Mouse (Mus musculus) limb, embryonic 10.5 days (tissue): ENCODE results near the gene Rreb1. TPM values are rescaled to one million over a fixed set of nuclear protein-coding genes. Genes with fewer than 3 reads are reported as not detected.

Source experiments
- DNase-seq: peaks from one replicate; pipeline ENCODE4 v3.0.0-alpha.2; 2017; ENCODE audit warnings: low spot score
- H3K27ac ChIP-seq: fragments of 300-500 bp; sonication (generic); 2 replicates; pipeline ENCODE4 v1.5.1; 2016; ENCODE audit warnings: mild to moderate bottlenecking
- H3K27me3 ChIP-seq: fragments of 300-500 bp; sonication (generic); 2 replicates; pipeline ENCODE4 v1.6.1; 2016; ENCODE audit warnings: low read depth, mild to moderate bottlenecking; ENCODE audit not compliant: poor library complexity, severe bottlenecking
- H3K36me3 ChIP-seq: fragments of 300-500 bp; sonication (generic); 2 replicates; pipeline ENCODE4 v1.6.1; 2016; ENCODE audit warnings: mild to moderate bottlenecking, moderate library complexity
- H3K4me1 ChIP-seq: fragments of 300-500 bp; sonication (generic); 2 replicates; pipeline ENCODE4 v1.6.1; 2016
- H3K4me3 ChIP-seq: fragments of 300-500 bp; sonication (generic); 2 replicates; pipeline ENCODE4 v1.5.1; 2016; ENCODE audit warnings: mild to moderate bottlenecking, moderate library complexity
- H3K9me3 ChIP-seq: fragments of 300-500 bp; sonication (generic); replicated peaks from 2 replicates; pipeline ENCODE4 v1.6.1; 2016; ENCODE audit warnings: mild to moderate bottlenecking
- WGBS: fragments of 180-500 bp; shearing (Covaris S2); methylation state at CpG from one replicate; pipeline ENCODE4 v1.1.7; 2016; 5-methylcytosine and 5-hydroxymethylcytosine counted together
- polyA plus RNA-seq: library from polyadenylated mRNA; unstranded; fragments of >200 nt; fragmentation: Nextera tagmentation; extraction: Ambion mirVana; gene quantifications from 2 replicates; pipeline ENCODE4 v1.2.1, GENCODE M21; 2016

Rreb1 gene
- polyA plus RNA-seq, 1 experiment from 2014 or later: 5.4 TPM

- no peaks in the 10 kb centered on the region for H3K9me3 ChIP-seq
- no peak overlapping the region for H3K27ac ChIP-seq
- WGBS: 80% methylated on average over 6 of the region's 6 CpGs
- DNase-seq: no peak
- H3K4me1 ChIP-seq: peaks cover 7% of the 10 kb centered on the region
- peaks cover 32% of the 10 kb centered on the region for H3K36me3 ChIP-seq
- no peak overlapping the region for H3K4me3 ChIP-seq
- H3K27me3 ChIP-seq: no peaks in the 10 kb centered on the region
These were observed 130.3 kb downstream of the Rreb1 start for GRCm38 (mm10) chr13:37908493-37908892.

GRCm38 (mm10) chr13:37909225-37909624 lies 131.0 kb downstream of the Rreb1 start:
- Histone ChIP-seq H3K4me3 (no peak overlapping the region), H3K27me3 (no peaks in the 10 kb centered on the region), H3K27ac (no peak overlapping the region), H3K4me1 (peaks cover 7% of the 10 kb centered on the region), H3K9me3 (no peaks in the 10 kb centered on the region), H3K36me3 (peaks cover 30% of the 10 kb centered on the region)
- DNase-seq: no peak
- 78% methylated on average over 2 of the region's 2 CpGs for WGBS

DNA sequence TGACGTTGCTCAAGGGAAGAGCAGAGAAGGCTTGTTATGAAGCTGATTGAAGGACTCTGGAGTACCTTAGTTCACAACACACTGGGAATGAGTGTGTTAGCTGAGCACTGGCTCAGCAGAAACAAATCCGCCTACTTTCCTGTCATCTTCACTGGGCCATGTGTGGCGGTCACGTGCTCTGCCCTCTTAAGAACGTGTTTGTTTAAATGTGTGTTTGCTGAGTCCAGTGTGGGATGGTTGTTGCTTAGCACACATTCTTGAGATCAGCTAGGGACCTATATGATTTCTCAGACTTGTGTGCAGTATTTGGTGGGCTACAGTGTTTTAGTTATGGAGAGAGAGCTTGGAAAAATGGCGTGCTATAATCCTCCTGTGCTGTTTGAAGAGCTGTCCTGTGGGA lies 133.8 kb downstream of the Rreb1 start:
- Histone ChIP-seq H3K9me3 (no peaks in the 10 kb centered on the region), H3K4me3 (no peak overlapping the region), H3K4me1 (peaks cover 7% of the 10 kb centered on the region), H3K27me3 (no peaks in the 10 kb centered on the region), H3K27ac (no peak overlapping the region), H3K36me3 (peaks cover 32% of the 10 kb centered on the region)
- 85% methylated on average over 6 of the region's 6 CpGs for WGBS
- DNase-seq: no peak

- no peak for DNase-seq
- H3K27ac ChIP-seq: no peak overlapping the region
- 65% methylated on average over 12 of the region's 12 CpGs for WGBS
- H3K4me1 ChIP-seq: peaks cover 7% of the 10 kb centered on the region
- H3K4me3 ChIP-seq: no peak overlapping the region
- no peaks in the 10 kb centered on the region for H3K9me3 ChIP-seq
- no peaks in the 10 kb centered on the region for H3K27me3 ChIP-seq
- H3K36me3 ChIP-seq: peaks cover 34% of the 10 kb centered on the region
These were observed 134.6 kb downstream of the Rreb1 start for GRCm38 (mm10) chr13:37912591-37913467.

DNA sequence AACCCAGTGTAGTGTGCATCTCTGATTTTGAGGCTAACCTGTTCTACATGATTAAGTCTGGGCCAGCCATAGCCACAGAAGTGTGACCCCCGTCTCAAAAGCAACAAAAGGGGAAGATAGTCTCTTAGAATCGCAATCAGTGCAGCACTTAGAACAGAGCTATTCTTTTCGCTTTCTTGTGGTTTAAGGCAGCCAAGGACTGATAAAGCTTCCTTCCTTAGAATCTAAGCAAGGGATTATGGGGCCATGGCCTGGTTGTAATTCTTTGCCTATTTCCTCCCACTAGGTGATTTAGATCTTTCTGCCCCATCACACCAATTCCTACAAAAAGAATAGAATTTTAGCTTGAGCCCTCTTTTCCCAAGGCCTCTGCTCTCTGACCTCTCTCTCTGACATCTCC lies 135.8 kb downstream of the Rreb1 start:
- no peak overlapping the region for H3K27ac ChIP-seq
- 93% methylated on average over 3 of the region's 3 CpGs for WGBS
- DNase-seq: no peak
- no peaks in the 10 kb centered on the region for H3K9me3 ChIP-seq
- H3K27me3 ChIP-seq: no peaks in the 10 kb centered on the region
- peaks cover 33% of the 10 kb centered on the region for H3K36me3 ChIP-seq
- no peak overlapping the region for H3K4me3 ChIP-seq
- peaks cover 7% of the 10 kb centered on the region for H3K4me1 ChIP-seq

GRCm38 (mm10) chr13:37918336-37919261 lies 140.4 kb downstream of the Rreb1 start:
- no peak overlapping the region for H3K27ac ChIP-seq
- H3K36me3 ChIP-seq: peaks cover 23% of the 10 kb centered on the region
- no peaks in the 10 kb centered on the region for H3K4me1 ChIP-seq
- no peaks in the 10 kb centered on the region for H3K27me3 ChIP-seq
- no peak for DNase-seq
- no peak overlapping the region for H3K4me3 ChIP-seq
- no peaks in the 10 kb centered on the region for H3K9me3 ChIP-seq
- 90% methylated on average over 15 of the region's 15 CpGs for WGBS

- no peaks in the 10 kb centered on the region for H3K27me3 ChIP-seq
- H3K27ac ChIP-seq: no peak overlapping the region
- H3K4me3 ChIP-seq: no peak overlapping the region
- H3K36me3 ChIP-seq: peaks cover 23% of the 10 kb centered on the region
- H3K9me3 ChIP-seq: no peaks in the 10 kb centered on the region
- DNase-seq: no peak
- 93% methylated on average over 3 of the region's 3 CpGs for WGBS
- no peaks in the 10 kb centered on the region for H3K4me1 ChIP-seq
These were observed 141.6 kb downstream of the Rreb1 start for GRCm38 (mm10) chr13:37919711-37920277.

DNA sequence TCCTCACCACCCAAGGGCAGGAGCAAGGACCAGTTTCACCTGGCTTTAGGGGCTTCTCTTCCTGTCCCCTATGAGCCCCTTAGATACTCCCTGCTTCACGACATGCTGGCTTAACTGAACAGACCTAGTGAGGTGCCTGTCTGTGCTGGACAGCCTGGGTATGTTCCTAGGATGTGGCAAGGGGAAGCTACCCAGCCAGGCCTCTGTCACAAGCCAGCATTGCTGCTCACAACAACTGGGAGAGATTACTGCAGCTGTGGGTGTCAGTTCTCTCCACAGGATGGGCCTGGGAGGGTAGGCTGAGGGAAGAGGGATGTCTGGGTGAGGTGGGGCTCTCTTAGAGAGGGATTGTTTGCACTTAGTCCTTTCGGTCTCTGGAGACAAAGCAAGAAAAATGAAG lies 142.5 kb downstream of the Rreb1 start:
- no peaks in the 10 kb centered on the region for H3K4me1 ChIP-seq
- H3K27ac ChIP-seq: no peak overlapping the region
- H3K36me3 ChIP-seq: peaks cover 23% of the 10 kb centered on the region
- DNase-seq: no peak
- WGBS: 74% methylated on average over 2 of the region's 2 CpGs
- H3K4me3 ChIP-seq: no peak overlapping the region
- H3K27me3 ChIP-seq: no peaks in the 10 kb centered on the region
- no peaks in the 10 kb centered on the region for H3K9me3 ChIP-seq

DNA sequence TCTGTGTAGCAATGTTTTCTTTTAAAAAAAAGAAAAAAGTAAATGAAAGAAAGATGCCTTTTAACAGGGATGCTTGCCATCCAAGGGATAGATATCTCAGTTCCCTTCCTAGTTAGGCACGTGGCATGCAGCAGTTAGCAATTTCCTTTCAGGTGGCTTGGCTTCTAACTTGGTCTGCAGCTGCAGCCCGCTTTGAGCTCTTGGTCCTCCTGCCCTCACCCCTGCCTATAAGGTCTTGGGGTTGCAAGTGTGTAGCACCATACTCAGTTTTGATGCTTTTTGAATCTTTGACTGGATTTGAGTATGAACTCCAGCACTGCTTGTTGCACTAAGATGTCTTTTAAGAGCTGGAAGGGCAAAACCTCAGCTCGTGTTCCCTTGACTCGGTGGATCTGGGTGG lies 144.9 kb downstream of the Rreb1 start:
- Histone ChIP-seq H3K27ac (no peak overlapping the region), H3K27me3 (no peaks in the 10 kb centered on the region), H3K4me3 (no peak overlapping the region), H3K9me3 (no peaks in the 10 kb centered on the region), H3K36me3 (peaks cover 9% of the 10 kb centered on the region; the same call in 1 of the 2 replicates), H3K4me1 (no peaks in the 10 kb centered on the region)
- no peak for DNase-seq
- WGBS: 90% methylated on average over 4 of the region's 4 CpGs

DNA sequence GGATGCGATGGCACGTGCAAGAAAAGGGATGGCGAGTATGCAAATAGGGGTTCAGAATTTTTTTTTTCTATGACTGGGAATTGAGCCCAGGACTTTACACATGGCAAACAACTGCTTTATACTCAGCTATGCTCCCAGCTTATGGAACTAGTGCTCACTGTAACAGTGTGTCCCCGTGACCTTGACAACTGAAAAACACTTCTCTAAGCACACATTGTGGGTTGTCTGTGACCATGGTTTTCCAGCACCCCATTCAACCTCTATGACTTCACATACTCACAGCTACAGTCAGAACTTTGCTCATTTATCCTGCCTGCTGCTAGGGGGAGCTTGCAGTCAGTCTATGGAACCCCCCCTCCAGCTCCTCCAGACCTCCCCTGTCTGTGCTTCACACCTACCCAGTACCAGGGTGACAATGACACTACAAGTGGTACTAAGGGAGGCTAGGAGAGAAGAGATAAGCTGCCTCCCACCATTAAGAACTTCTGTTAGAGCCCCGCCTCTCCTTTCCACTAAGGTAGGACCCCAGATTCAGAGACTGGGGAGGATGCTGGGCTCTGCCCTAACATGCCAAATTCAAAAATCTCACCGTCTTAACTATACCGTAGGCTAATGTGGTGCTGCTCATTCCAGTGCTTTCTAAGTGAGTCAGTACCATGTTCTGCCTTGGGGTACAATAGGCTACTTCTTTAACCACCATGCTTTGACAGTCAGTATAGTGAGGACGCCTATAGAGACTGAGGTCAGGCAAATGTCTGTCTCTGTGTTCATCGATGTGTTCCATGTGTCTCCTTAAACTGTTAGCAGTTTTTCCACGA lies 145.7 kb downstream of the Rreb1 start:
- Histone ChIP-seq H3K4me1 (no peaks in the 10 kb centered on the region), H3K36me3 (peaks cover 10% of the 10 kb centered on the region; the same call in 1 of the 2 replicates), H3K9me3 (no peaks in the 10 kb centered on the region), H3K27me3 (no peaks in the 10 kb centered on the region), H3K27ac (no peak overlapping the region), H3K4me3 (no peak overlapping the region)
- 87% methylated on average over 10 of the region's 10 CpGs for WGBS
- no peak for DNase-seq

GRCm38 (mm10) chr13:37924461-37924948 lies 146.3 kb downstream of the Rreb1 start:
- Histone ChIP-seq H3K27me3 (no peaks in the 10 kb centered on the region), H3K36me3 (peaks cover 14% of the 10 kb centered on the region), H3K9me3 (no peaks in the 10 kb centered on the region), H3K4me3 (no peak overlapping the region), H3K4me1 (no peaks in the 10 kb centered on the region), H3K27ac (no peak overlapping the region)
- DNase-seq: no peak
- WGBS: 75% methylated on average over 4 of the region's 4 CpGs

DNA sequence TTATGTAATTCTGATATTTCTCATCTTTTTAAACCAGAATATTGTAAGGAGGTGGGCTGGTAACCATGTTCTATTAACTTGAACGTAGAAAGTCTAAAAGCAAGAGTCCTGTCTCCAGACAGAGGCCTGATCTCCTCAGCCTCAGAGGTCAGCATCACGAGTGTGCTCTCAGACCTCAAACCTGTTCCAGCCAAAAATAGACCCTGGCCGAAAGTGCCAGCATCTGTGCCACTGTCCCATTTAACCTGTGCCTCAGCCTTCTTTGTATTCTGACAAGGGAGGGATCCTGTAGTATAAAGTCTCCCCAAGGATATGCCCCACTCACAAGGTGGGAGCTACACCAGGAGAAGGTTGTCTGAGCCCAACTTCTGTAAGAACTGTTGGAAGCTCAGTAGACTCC lies 148.2 kb downstream of the Rreb1 start:
- H3K9me3 ChIP-seq: no peaks in the 10 kb centered on the region
- peaks cover 33% of the 10 kb centered on the region for H3K36me3 ChIP-seq
- no peak for DNase-seq
- no peak overlapping the region for H3K27ac ChIP-seq
- WGBS: 95% methylated on average over 3 of the region's 3 CpGs
- no peak overlapping the region for H3K4me3 ChIP-seq
- H3K27me3 ChIP-seq: no peaks in the 10 kb centered on the region
- H3K4me1 ChIP-seq: no peaks in the 10 kb centered on the region
